Mouse (Mus musculus) neural tube, embryonic 14.5 days (tissue): ENCODE measurements around the gene Rftn1. TPM values are rescaled to one million over a fixed set of nuclear protein-coding genes. Genes with fewer than 3 reads are reported as not detected.

Experiments
- ATAC-seq: fragments of 200-750 bp; cut with Nextera tagmentation; 2 replicates; pipeline ENCODE4 v1.8.0; 2017; ENCODE audit warnings: low read depth, mild to moderate bottlenecking, moderate TSS enrichment, moderate library complexity
- H3K27ac ChIP-seq: fragments of 300-500 bp; sonication (generic); 2 replicates; pipeline ENCODE4 v1.5.1; 2014; ENCODE audit warnings: low read depth, mild to moderate bottlenecking, control low read depth, low read length, moderate library complexity, mixed read lengths
- H3K27me3 ChIP-seq: fragments of 300-500 bp; sonication (generic); 2 replicates; pipeline ENCODE4 v1.6.1; 2014; ENCODE audit warnings: low read length; ENCODE audit not compliant: control insufficient read depth, insufficient read depth
- H3K36me3 ChIP-seq: fragments of 300-500 bp; sonication (generic); 2 replicates; pipeline ENCODE4 v1.6.1; 2014; ENCODE audit warnings: low read length, mixed read lengths; ENCODE audit not compliant: control insufficient read depth, insufficient read depth
- H3K4me1 ChIP-seq: fragments of 300-500 bp; sonication (generic); 2 replicates; pipeline ENCODE4 v1.6.1; 2014; ENCODE audit warnings: low read length; ENCODE audit not compliant: control insufficient read depth, insufficient read depth
- H3K4me2 ChIP-seq: fragments of 300-500 bp; sonication (generic); 2 replicates; pipeline ENCODE4 v1.6.1; 2014; ENCODE audit warnings: mild to moderate bottlenecking, low read depth, low read length, control low read depth
- H3K4me3 ChIP-seq: fragments of 300-500 bp; sonication (generic); 2 replicates; pipeline ENCODE4 v1.5.1; 2014; ENCODE audit warnings: low read depth, low read length, control low read depth, mixed read lengths
- H3K9ac ChIP-seq: fragments of 300-500 bp; sonication (generic); replicated peaks from 2 replicates; pipeline ENCODE4 v1.6.1; 2014; ENCODE audit warnings: low read depth, mild to moderate bottlenecking, control low read depth, low read length, mixed read lengths
- H3K9me3 ChIP-seq: fragments of 300-500 bp; sonication (generic); 2 replicates; pipeline ENCODE4 v1.6.1; 2016; ENCODE audit warnings: low read length; ENCODE audit not compliant: control insufficient read depth
- WGBS: fragments of 180-500 bp; shearing (Covaris S2); extraction: QIAGEN DNeasy Blood & Tissue Kit; methylation state at CpG from one replicate; pipeline ENCODE4 v1.1.7; 2014; 5-methylcytosine and 5-hydroxymethylcytosine counted together
- polyA plus RNA-seq: library from polyadenylated mRNA; unstranded; fragments of >200 nt; fragmentation: Nextera tagmentation; extraction: Ambion mirVana; gene quantifications from 2 replicates; pipeline ENCODE4 v1.2.1, GENCODE M21; 2014

Rftn1 gene
- polyA plus RNA-seq, 1 experiment from 2014 or later, result 20.4 TPM

GRCm38 (mm10) chr17:50062649-50063048, 127.8 kb downstream of the Rftn1 start:
- Histone ChIP-seq H3K27ac (no peak overlapping the region), H3K27me3 (no peaks in the 10 kb centered on the region), H3K4me1 (no peaks in the 10 kb centered on the region), H3K9me3 (no peaks in the 10 kb centered on the region), H3K4me2 (no peak overlapping the region), H3K36me3 (no peaks in the 10 kb centered on the region), H3K4me3 (no peak overlapping the region), H3K9ac (no peak overlapping the region)
- WGBS, result 90% methylated on average over 4 of the region's 4 CpGs
- no peak for ATAC-seq

- WGBS, result 89% methylated on average over 4 of the region's 4 CpGs
Observed at GRCm38 (mm10) chr17:50061446-50061845, 129.0 kb downstream of the Rftn1 start.

GRCm38 (mm10) chr17:50060220-50060619, 130.3 kb downstream of the Rftn1 start:
- no peak for ATAC-seq
- no peaks in the 10 kb centered on the region for H3K36me3 ChIP-seq
- WGBS, result 80% methylated on average over 2 of the region's 2 CpGs
- peaks cover 1% of the 10 kb centered on the region; the same call in 1 of the 2 replicates for H3K4me1 ChIP-seq
- H3K27me3 ChIP-seq, result no peaks in the 10 kb centered on the region
- no peak overlapping the region for H3K9ac ChIP-seq
- H3K4me2 ChIP-seq, result no peak overlapping the region
- H3K4me3 ChIP-seq, result no peak overlapping the region
- H3K27ac ChIP-seq, result no peak overlapping the region
- H3K9me3 ChIP-seq, result no peaks in the 10 kb centered on the region

More at GRCm38 (mm10) chr17:50061446-50061845, 129.0 kb downstream of the Rftn1 start:
- no peak for ATAC-seq
- no peak overlapping the region for H3K4me2 ChIP-seq
- H3K36me3 ChIP-seq, result no peaks in the 10 kb centered on the region
- no peaks in the 10 kb centered on the region for H3K9me3 ChIP-seq
- no peaks in the 10 kb centered on the region for H3K4me1 ChIP-seq
- no peak overlapping the region for H3K9ac ChIP-seq
- no peak overlapping the region for H3K4me3 ChIP-seq
- H3K27me3 ChIP-seq, result no peaks in the 10 kb centered on the region
- no peak overlapping the region for H3K27ac ChIP-seq

GRCm38 (mm10) chr17:50059417-50059816, 131.1 kb downstream of the Rftn1 start:
- Histone ChIP-seq H3K27ac (no peak overlapping the region), H3K36me3 (no peaks in the 10 kb centered on the region), H3K9ac (no peak overlapping the region), H3K4me3 (no peak overlapping the region), H3K9me3 (no peaks in the 10 kb centered on the region), H3K4me2 (no peak overlapping the region), H3K4me1 (peaks cover 3% of the 10 kb centered on the region; the same call in 1 of the 2 replicates), H3K27me3 (no peaks in the 10 kb centered on the region)
- ATAC-seq, result no peak
- 93% methylated on average over 5 of the region's 5 CpGs for WGBS

GRCm38 (mm10) chr17:50055154-50055756, 135.2 kb downstream of the Rftn1 start:
- ATAC-seq, result peak; percentile 50; the same call in 1 of the 2 replicates
- no peak overlapping the region for H3K4me3 ChIP-seq
- H3K36me3 ChIP-seq, result no peaks in the 10 kb centered on the region
- no peak overlapping the region for H3K9ac ChIP-seq
- H3K9me3 ChIP-seq, result no peaks in the 10 kb centered on the region
- WGBS, result 39% methylated on average over 16 of the region's 16 CpGs
- no peaks in the 10 kb centered on the region for H3K27me3 ChIP-seq
- no peak overlapping the region for H3K4me2 ChIP-seq
- H3K4me1 ChIP-seq, result peaks cover 3% of the 10 kb centered on the region; the same call in 1 of the 2 replicates
- no peak overlapping the region; the same call in 1 of the 2 replicates for H3K27ac ChIP-seq

GRCm38 (mm10) chr17:50054586-50054985, 135.9 kb downstream of the Rftn1 start:
- Histone ChIP-seq H3K27ac (no peak overlapping the region), H3K9ac (no peak overlapping the region), H3K36me3 (no peaks in the 10 kb centered on the region), H3K27me3 (no peaks in the 10 kb centered on the region), H3K4me3 (no peak overlapping the region), H3K9me3 (no peaks in the 10 kb centered on the region), H3K4me1 (peaks cover 3% of the 10 kb centered on the region; the same call in 1 of the 2 replicates), H3K4me2 (no peak overlapping the region)
- ATAC-seq, result peak; percentile 47; the same call in 1 of the 2 replicates
- WGBS, result 69% methylated on average over 7 of the region's 7 CpGs

- H3K4me2 ChIP-seq, result no peak overlapping the region
- no peaks in the 10 kb centered on the region for H3K27me3 ChIP-seq
- ATAC-seq, result no peak
- WGBS, result 97% methylated on average over 1 of the region's 1 CpGs
- H3K27ac ChIP-seq, result no peak overlapping the region
- H3K4me3 ChIP-seq, result no peak overlapping the region
- no peaks in the 10 kb centered on the region for H3K9me3 ChIP-seq
- H3K36me3 ChIP-seq, result no peaks in the 10 kb centered on the region
- H3K4me1 ChIP-seq, result peaks cover 3% of the 10 kb centered on the region; the same call in 1 of the 2 replicates
- H3K9ac ChIP-seq, result no peak overlapping the region
Observed at GRCm38 (mm10) chr17:50053961-50054360, 136.5 kb downstream of the Rftn1 start.

GRCm38 (mm10) chr17:50052741-50053468, 137.6 kb downstream of the Rftn1 start:
- WGBS, result 77% methylated on average over 7 of the region's 7 CpGs
- no peak overlapping the region for H3K4me3 ChIP-seq
- H3K9me3 ChIP-seq, result no peaks in the 10 kb centered on the region
- ATAC-seq, result no peak
- H3K4me2 ChIP-seq, result no peak overlapping the region
- no peaks in the 10 kb centered on the region for H3K27me3 ChIP-seq
- no peaks in the 10 kb centered on the region for H3K36me3 ChIP-seq
- no peak overlapping the region for H3K27ac ChIP-seq
- H3K4me1 ChIP-seq, result peaks cover 3% of the 10 kb centered on the region; the same call in 1 of the 2 replicates
- no peak overlapping the region for H3K9ac ChIP-seq

GRCm38 (mm10) chr17:50050456-50050855, 140.0 kb downstream of the Rftn1 start:
- WGBS, result 90% methylated on average over 9 of the region's 9 CpGs
- Histone ChIP-seq H3K27me3 (no peaks in the 10 kb centered on the region), H3K4me2 (no peak overlapping the region), H3K4me3 (no peak overlapping the region), H3K36me3 (no peaks in the 10 kb centered on the region), H3K27ac (no peak overlapping the region), H3K9ac (no peak overlapping the region), H3K9me3 (no peaks in the 10 kb centered on the region), H3K4me1 (peaks cover 3% of the 10 kb centered on the region; the same call in 1 of the 2 replicates)
- ATAC-seq, result no peak
